Mouse (Mus musculus): ENCODE data around the gene Kdm2b. TPM values are rescaled to one million over a fixed set of nuclear protein-coding genes. Genes with fewer than 3 reads are reported as not detected.

The Kdm2b gene
- total and polyA plus RNA-seq, 2 experiments from 2014 or later, result 78.6 to 110 TPM

DNA sequence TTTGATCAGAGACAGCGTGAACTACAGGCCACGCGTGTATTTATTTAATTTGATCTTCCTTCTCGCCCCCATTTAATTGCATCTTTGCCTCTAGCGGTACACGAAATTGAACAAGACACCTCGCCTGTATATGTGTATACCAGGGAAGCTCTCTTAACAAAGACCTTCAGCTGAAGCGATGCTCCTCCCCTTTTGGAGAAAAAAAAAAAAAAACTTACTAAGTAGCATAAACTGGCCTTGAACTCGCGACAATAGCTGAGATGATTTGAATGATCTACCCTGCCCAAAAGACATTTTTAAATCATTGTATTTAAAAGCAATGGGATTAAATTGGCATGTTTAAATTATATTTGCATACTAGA, 168.1 kb downstream of the Kdm2b start:
- Histone ChIP-seq H3K4me1 (ENCODE audit: insufficient read depth, low read length) (no peaks in the 10 kb centered on the region), H3K27ac (ENCODE audit: low read depth, low read length) (peak overlapping the region; percentile 96), H3K27me3 (ENCODE audit: insufficient read depth, low read length) (no peaks in the 10 kb centered on the region), H3K9ac (replicated peaks; ENCODE audit: low read length, poor library complexity, severe bottlenecking) (peak overlapping the region; percentile 86; the same call in 1 of the 2 replicates), H3K9me3 (ENCODE audit: low read length) (no peaks in the 10 kb centered on the region), H3K4me3 (ENCODE audit: low read depth, low read length) (peak overlapping the region; percentile 80), H3K36me3 (ENCODE audit: insufficient read depth, low read length) (peaks cover 20% of the 10 kb centered on the region), H3K4me2 (ENCODE audit: low read depth, low read length, poor library complexity, severe bottlenecking) (peak overlapping the region; percentile 43)
- ATAC-seq (ENCODE audit: low FRiP score) (peak; percentile 45; the same call in 1 of the 2 replicates), DNase-seq (ENCODE audit: low spot score) (no peak)
- no peak for TF ChIP-seq CTCF (IDR thresholded peaks at IDR 0.05)
- WGBS, result under 1% methylated on average over 10 of the region's 10 CpGs

- WGBS, result under 1% methylated on average over 55 of the region's 55 CpGs
- Histone ChIP-seq H3K9me3 (ENCODE audit: low read length) (no peaks in the 10 kb centered on the region), H3K4me2 (ENCODE audit: low read depth, low read length, poor library complexity, severe bottlenecking) (peak within 1 kb of the TSS; percentile 51), H3K36me3 (ENCODE audit: insufficient read depth, low read length) (peaks cover 23% of the 10 kb centered on the region), H3K4me1 (ENCODE audit: insufficient read depth, low read length) (no peaks in the 10 kb centered on the region), H3K9ac (replicated peaks; ENCODE audit: low read length, poor library complexity, severe bottlenecking) (peak within 1 kb of the TSS; percentile 86), H3K27me3 (ENCODE audit: insufficient read depth, low read length) (no peaks in the 10 kb centered on the region), H3K27ac (ENCODE audit: low read depth, low read length) (peak within 1 kb of the TSS; percentile 96), H3K4me3 (ENCODE audit: low read depth, low read length) (peak within 1 kb of the TSS; percentile 80)
- DNase-seq (ENCODE audit: low spot score) (peak; percentile 99), ATAC-seq (ENCODE audit: low FRiP score) (peak; percentile 100)
- TF ChIP-seq CTCF (IDR thresholded peaks at IDR 0.05), result no peak
These were observed 168.7 kb downstream of the Kdm2b start, which contains the start of gene Anapc5 for GRCm38 (mm10) chr5:122820777-122821523. Gene Anapc5, minus strand, starts transcription at chr5:122821339.

Other genes with a start within 250 kb of the Kdm2b start
- gene Camkk2, start 210.4 kb downstream of the Kdm2b start, total RNA-seq (2014; rRNA removed), result 70.5 and 70.9 TPM in 2 replicates
- gene Camkk2, start 210.4 kb downstream of the Kdm2b start, polyA plus RNA-seq (2015; fragmentation: Nextera tagmentation; extraction: Ambion mirVana), result 66.8 and 67.5 TPM in 2 replicates
- gene Anapc5, start 168.5 kb downstream of the Kdm2b start, total RNA-seq (2014; rRNA removed), result 463 and 516 TPM in 2 replicates
- gene Anapc5, start 168.5 kb downstream of the Kdm2b start, polyA plus RNA-seq (2015; fragmentation: Nextera tagmentation; extraction: Ambion mirVana), result 461 and 464 TPM in 2 replicates
- 24.5 and 41.5 TPM in 2 replicates for gene Rnf34, start 139.8 kb downstream of the Kdm2b start, total RNA-seq (2014; rRNA removed)
- gene Rnf34, start 139.8 kb downstream of the Kdm2b start, polyA plus RNA-seq (2015; fragmentation: Nextera tagmentation; extraction: Ambion mirVana), result 36.1 and 38.0 TPM in 2 replicates
- gene Orai1, start 25.3 kb upstream of the Kdm2b start, total RNA-seq (2014; rRNA removed), result 16.3 and 24.0 TPM in 2 replicates
- 13.5 and 14.8 TPM in 2 replicates for gene Orai1, start 25.3 kb upstream of the Kdm2b start, polyA plus RNA-seq (2015; fragmentation: Nextera tagmentation; extraction: Ambion mirVana)
- not detected in 2 replicates for gene Morn3, start 57.2 kb upstream of the Kdm2b start, total RNA-seq (2014; rRNA removed)
- 1.1 and 1.3 TPM in 2 replicates for gene Morn3, start 57.2 kb upstream of the Kdm2b start, polyA plus RNA-seq (2015; fragmentation: Nextera tagmentation; extraction: Ambion mirVana)
- gene Tmem120b, start 78.6 kb upstream of the Kdm2b start, total RNA-seq (2014; rRNA removed), result 13.3 and 16.2 TPM in 2 replicates
- 17.1 and 19.7 TPM in 2 replicates for gene Tmem120b, start 78.6 kb upstream of the Kdm2b start, polyA plus RNA-seq (2015; fragmentation: Nextera tagmentation; extraction: Ambion mirVana)
- 37.2 and 47.8 TPM in 2 replicates for gene Rhof, start 142.9 kb upstream of the Kdm2b start, total RNA-seq (2014; rRNA removed)
- 41.7 and 45.3 TPM in 2 replicates for gene Rhof, start 142.9 kb upstream of the Kdm2b start, polyA plus RNA-seq (2015; fragmentation: Nextera tagmentation; extraction: Ambion mirVana)
- gene Setd1b, start 152.4 kb upstream of the Kdm2b start, total RNA-seq (2014; rRNA removed), result 5.3 and 5.9 TPM in 2 replicates
- gene Setd1b, start 152.4 kb upstream of the Kdm2b start, polyA plus RNA-seq (2015; fragmentation: Nextera tagmentation; extraction: Ambion mirVana), result 7.2 and 8.8 TPM in 2 replicates
- 26.1 and 26.5 TPM in 2 replicates for gene Psmd9, start 179.6 kb upstream of the Kdm2b start, total RNA-seq (2014; rRNA removed)
- 76.3 and 81.8 TPM in 2 replicates for gene Psmd9, start 179.6 kb upstream of the Kdm2b start, polyA plus RNA-seq (2015; fragmentation: Nextera tagmentation; extraction: Ambion mirVana)
- gene Hpd, start 192.9 kb upstream of the Kdm2b start, total RNA-seq (2014; rRNA removed), result not detected in 2 replicates
- gene Hpd, start 192.9 kb upstream of the Kdm2b start, polyA plus RNA-seq (2015; fragmentation: Nextera tagmentation; extraction: Ambion mirVana), result not detected in 2 replicates

All from midbrain, postnatal 0 days (tissue).